Mouse (Mus musculus): ENCODE measurements around the gene Pfn1.

Pfn1 gene

GRCm38 (mm10) chr11:70674501-70674900 lies 20.1 kb upstream of the Pfn1 start:
- no peak for DNase-seq (ENCODE audit: low spot score)

DNA sequence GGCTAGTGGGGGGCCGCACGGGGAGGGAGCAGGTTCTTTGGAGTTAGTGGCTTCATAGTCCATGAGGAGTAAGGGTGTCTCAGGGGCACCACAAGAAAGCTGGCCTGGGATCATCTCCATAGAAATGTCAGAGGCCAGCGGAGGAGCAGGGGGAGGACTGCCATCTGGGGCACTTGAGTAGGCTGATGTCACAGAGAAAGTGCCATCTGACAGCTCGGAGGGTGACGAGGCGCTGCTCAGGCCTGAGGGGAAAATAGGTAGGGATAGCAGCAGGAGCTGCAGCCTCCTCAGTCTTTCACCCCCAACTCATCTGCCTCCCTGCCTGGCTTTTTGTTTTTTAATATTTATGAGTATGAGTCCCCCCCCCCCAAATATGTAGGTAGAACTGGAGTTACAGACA lies 19.6 kb upstream of the Pfn1 start:
- no peak for DNase-seq (ENCODE audit: low spot score)

- no peak for DNase-seq (ENCODE audit: low spot score)
These were observed 17.0 kb upstream of the Pfn1 start for GRCm38 (mm10) chr11:70671333-70672047.

DNA sequence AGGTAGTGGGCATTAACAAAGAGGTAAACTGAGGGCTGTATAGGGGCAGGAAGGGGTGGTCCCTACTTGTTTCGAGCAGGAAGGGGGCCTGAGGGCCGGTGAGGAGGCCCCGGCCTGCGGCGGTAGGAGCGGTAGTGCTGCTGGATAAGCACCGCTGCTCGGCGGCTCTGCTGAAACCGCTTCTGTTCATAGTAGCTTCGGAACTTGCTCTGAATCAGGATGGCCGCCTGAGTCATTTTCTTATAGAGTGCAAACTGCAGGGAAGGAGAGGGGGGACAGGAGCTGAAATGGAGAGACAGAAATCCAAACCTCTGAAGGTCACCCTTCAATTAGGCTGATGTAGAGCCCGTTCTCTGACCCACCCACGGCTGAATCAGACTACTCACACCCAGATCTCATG lies 16.0 kb upstream of the Pfn1 start:
- no peak for DNase-seq (ENCODE audit: low spot score)

- peak; percentile 81 for DNase-seq (ENCODE audit: low spot score)
These were observed 15.3 kb upstream of the Pfn1 start for GRCm38 (mm10) chr11:70669582-70670345.

DNA sequence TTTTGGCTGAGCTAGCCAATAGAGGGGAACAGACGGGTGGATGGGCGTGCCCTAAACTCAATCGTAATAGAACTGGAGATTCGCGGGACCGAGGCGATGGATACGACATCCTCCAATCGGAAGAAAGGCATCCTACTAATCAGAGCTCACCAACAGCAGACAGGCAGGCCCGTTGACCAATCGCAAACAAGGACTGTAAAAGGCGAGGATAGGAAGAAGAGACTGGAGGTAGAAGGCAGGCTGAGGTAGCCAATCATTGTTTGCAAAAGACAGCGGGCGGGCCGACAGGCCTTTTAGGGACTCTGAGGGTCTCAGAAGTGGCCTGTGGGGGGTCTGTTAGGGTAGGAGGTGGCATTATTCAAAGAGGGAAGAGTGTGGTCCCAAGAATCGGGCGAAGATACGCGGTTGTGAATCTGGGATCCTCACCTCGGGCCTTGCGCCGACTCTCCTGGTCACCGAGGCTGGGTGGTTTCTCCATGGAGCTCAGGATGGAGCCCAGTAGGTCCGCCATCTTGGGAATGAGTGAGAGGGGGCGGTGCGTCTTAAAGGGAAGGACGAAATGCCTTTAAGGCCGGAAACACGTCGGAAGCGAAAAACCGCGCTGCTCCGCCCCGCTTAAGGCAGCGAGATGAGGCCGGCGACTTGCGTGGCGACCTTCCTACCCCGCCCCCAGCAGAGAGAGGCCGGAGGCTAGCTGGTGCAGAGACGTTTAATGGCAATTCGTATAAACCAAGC lies 14.5 kb upstream of the Pfn1 start, which contains the start of gene Spag7:
TSS of gene Spag7 (minus strand) at position 646 of the 735 bp plus-strand sequence.
- DNase-seq (ENCODE audit: low spot score): peak; percentile 98

DNA sequence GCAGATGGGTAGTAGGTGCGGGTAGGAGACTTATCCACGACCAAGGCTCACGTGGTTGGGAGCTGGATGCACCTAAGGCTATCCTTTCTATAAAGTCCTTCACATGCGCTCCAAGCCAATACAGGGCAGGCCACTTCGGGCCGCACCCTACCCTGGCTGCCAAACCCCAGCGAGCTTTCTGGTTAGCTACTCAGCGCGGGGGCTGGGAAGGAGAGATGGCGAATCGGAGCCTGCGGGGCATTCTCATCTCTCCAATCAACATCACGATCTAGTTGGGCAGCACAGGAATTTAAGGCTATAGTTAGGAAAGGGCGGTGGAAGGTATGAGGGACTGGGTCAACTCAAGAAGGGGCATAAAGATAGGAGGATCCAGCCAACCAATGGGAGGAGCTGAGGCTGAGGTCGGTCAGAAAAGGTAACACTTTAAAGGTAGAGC lies 13.9 kb upstream of the Pfn1 start:
- DNase-seq (ENCODE audit: low spot score): peak; percentile 83

GRCm38 (mm10) chr11:70667271-70668150 lies 13.1 kb upstream of the Pfn1 start:
- DNase-seq (ENCODE audit: low spot score): no peak

- no peak for DNase-seq (ENCODE audit: low spot score)
These were observed 12.2 kb upstream of the Pfn1 start for GRCm38 (mm10) chr11:70666687-70667086.

DNA sequence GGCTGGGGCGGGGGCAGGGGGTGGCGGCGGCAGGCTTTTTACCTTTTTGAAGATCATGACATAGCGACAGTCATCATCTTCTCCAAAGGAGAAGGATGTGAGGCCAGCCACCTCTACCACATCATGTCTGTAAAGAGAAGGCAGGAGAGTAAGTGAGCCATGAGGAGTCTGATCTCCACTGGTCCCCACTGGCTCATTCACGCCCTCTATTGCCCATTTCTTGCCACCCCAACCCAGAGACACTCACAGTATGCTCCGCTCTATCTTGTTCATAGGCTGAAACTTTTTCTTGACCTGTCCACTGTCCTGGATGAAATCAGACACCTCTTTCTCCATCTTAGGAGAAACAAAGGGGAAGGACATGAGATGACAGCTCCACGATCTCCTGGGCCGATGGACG lies 10.3 kb upstream of the Pfn1 start:
- DNase-seq (ENCODE audit: low spot score): no peak

DNA sequence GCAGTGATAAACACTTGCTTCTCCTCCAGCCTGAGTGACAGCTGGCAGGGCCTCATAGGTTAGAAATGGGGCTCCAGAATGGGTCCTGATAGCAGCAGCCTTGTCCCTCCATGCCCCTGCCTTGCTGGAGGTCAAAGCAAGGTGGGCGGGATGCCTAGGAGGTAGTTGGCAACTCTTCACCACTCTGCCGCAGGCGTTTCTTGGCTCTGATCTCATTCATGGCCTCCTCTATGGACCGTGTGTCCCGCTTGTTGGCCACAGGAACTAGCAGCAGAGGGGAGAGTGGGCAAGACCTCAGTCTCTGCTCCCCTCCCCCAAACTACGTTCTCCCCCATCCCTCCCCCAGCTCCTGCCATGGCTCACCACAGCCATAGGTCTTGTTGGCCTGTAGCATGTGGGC lies 9.5 kb upstream of the Pfn1 start:
- no peak for DNase-seq (ENCODE audit: low spot score)

- no peak for DNase-seq (ENCODE audit: low spot score)
These were observed 8.7 kb upstream of the Pfn1 start for GRCm38 (mm10) chr11:70663101-70663500.

DNA sequence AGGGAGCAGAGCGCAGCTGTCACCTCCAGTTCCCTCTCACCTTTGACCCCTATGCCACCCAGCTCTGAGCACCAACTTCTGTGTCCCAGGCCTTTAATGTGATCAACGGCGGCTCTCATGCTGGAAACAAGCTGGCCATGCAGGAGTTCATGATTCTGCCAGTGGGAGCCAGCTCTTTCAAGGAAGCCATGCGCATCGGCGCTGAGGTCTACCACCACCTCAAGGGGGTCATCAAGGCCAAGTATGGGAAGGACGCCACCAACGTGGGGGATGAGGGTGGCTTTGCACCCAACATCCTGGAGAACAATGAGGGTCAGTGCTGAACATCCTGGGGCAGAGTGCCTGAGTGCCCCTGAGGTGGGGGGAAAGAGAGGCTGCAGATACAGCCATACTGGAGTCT lies 6.1 kb upstream of the Pfn1 start:
- DNase-seq (ENCODE audit: low spot score): no peak

DNA sequence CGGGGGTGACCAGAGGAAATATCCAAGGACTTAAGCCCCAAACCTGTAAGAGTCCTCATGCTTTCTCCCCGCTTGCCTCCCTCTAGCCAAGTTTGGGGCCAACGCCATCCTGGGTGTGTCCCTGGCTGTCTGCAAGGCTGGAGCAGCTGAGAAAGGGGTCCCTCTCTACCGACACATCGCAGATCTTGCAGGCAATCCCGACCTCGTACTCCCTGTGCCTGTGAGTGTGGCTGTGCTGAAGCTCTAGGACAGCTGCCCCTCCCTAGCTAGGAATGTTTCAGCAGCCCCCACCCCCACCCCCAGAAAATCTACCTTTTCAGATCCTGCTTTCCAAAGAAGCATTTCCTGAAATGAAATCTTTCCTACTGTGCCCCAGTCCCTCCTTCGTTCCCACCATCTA lies 4.5 kb upstream of the Pfn1 start:
- DNase-seq (ENCODE audit: low spot score): no peak

GRCm38 (mm10) chr11:70658521-70658920 lies 4.1 kb upstream of the Pfn1 start:
- no peak for DNase-seq (ENCODE audit: low spot score)

DNA sequence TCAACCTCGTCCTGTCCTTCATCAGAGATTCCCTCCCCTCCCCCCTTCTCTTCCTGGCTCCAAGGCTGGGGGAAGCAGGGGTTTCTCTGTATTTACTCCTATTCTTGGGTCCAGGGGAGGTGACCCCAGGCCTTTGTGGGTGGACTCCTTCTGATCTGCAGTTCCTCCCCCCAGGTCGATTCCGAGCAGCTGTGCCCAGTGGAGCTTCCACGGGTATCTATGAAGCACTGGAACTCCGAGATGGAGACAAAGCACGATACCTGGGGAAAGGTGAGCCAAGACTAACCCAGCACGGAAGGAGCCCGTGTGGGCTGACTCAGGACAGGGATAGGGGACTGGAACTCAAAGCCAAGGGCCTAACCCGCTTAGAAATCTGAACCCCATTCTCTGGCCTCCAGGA lies 3.5 kb upstream of the Pfn1 start:
- no peak for DNase-seq (ENCODE audit: low spot score)

- no peak for DNase-seq (ENCODE audit: low spot score)
These were observed 3.1 kb upstream of the Pfn1 start for GRCm38 (mm10) chr11:70657573-70657972.

GRCm38 (mm10) chr11:70656964-70657363 lies 2.5 kb upstream of the Pfn1 start, which contains the start of gene Eno3:
TSS of gene Eno3 (plus strand) at chr11:70657202.
- DNase-seq (ENCODE audit: low spot score): peak; percentile 29

DNA sequence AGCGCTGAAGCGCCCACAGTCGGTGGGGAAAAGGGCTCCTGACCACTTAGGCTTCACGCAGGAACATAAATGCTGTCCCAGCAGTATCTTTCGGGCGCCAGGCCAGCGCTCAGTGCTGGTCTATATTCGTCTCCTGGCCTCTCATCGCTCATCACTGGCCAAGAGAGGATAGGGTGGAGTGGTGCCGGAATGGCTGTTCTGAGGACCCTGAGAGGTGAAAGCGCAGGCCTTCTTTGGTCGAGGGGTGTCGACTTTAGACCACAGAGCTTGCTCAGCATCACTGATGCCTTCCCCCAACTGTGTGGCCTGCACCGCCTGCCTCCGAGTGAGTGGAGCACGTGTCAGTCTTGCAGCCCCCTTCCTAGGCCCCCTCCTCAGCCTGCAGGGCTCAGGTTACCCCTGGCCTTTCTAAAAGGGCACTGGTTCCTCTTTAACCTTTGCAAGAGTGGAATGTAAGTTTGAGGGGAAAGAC lies 2.0 kb upstream of the Pfn1 start:
- DNase-seq (ENCODE audit: low spot score): peak; percentile 64

GRCm38 (mm10) chr11:70655571-70656455 lies 1.4 kb upstream of the Pfn1 start:
- peak; percentile 77 for DNase-seq (ENCODE audit: low spot score)
